10 mouse cellular contexts compared by ENCODE assay signal in genomic region chr3:121242941-121243340, GRCm38 (mm10). TPM values are rescaled to one million over a fixed set of nuclear protein-coding genes. Genes with fewer than 3 reads are reported as not detected.
DNase-seq lines count a peak whose midpoint lies in the region; ATAC-seq and TF ChIP-seq lines count a peak whose summit lies in the region.
"Had no signal": no experiment of that assay in that cellular context is flagged by ENCODE, and none has a peak within 500 bp of the region (broad histone marks: within the 10 kb centered on the region; RNA-seq: fewer than 3 reads in every experiment).

No protein-coding gene starts in this region.

- 86% methylated on average over 4 of the region's 4 CpGs for WGBS in forebrain, embryonic 10.5 days
- WGBS in forebrain, postnatal 0 days, result 87% methylated on average over 4 of the region's 4 CpGs
- WGBS in liver, embryonic 16.5 days (ENCODE audit: insufficient replicate concordance), result 13% methylated on average over 4 of the region's 4 CpGs
- WGBS in lung, postnatal 0 days, result 75% methylated on average over 4 of the region's 4 CpGs

- H3K4me1 ChIP-seq in forebrain, embryonic 10.5 days, result peaks cover 42% of the 10 kb centered on the region
- H3K4me1 ChIP-seq in forebrain, postnatal 0 days (ENCODE audit: insufficient read depth), result peaks cover 4% of the 10 kb centered on the region; the same call in 1 of the 2 replicates
- peaks cover 7% of the 10 kb centered on the region for H3K4me1 ChIP-seq in liver, embryonic 16.5 days (ENCODE audit: control insufficient read depth, low read depth, low read length)
- H3K4me1 ChIP-seq in lung, postnatal 0 days (ENCODE audit: insufficient read depth, low read depth, low read length), result no peaks in the 10 kb centered on the region

- no peak for DNase-seq in forebrain, embryonic 10.5 days (ENCODE audit: extremely low spot score, low spot score)
- DNase-seq in forebrain, postnatal 0 days, result no peak
- peak; percentile 19 to 39 for DNase-seq in thymus, postnatal 10 days (ENCODE audit: low spot score in 2 of 2)
- DNase-seq in thymus, postnatal 36 days, result no peak
- DNase-seq in testis, postnatal 14 days (ENCODE audit: low spot score), result no peak
- DNase-seq in heart, postnatal 25 days (ENCODE audit: low spot score), result no peak
- DNase-seq in lung, postnatal 0 days (ENCODE audit: low spot score), result no peak

- H3K4me3 ChIP-seq in forebrain, embryonic 10.5 days, result no peak overlapping the region
- no peak overlapping the region for H3K4me3 ChIP-seq in forebrain, postnatal 0 days (ENCODE audit: low read depth, low read length)
- H3K4me3 ChIP-seq in liver, embryonic 16.5 days (ENCODE audit: low read depth, low read length), result no peak overlapping the region
- H3K4me3 ChIP-seq in lung, postnatal 0 days (ENCODE audit: low read depth, low read length), result no peak overlapping the region
- H3K4me3 ChIP-seq: heart, embryonic 10.5 days; midbrain, embryonic 13.5 days had no signal

- no peaks in the 10 kb centered on the region for H3K36me3 ChIP-seq in forebrain, embryonic 10.5 days (replicated peaks)
- H3K36me3 ChIP-seq in forebrain, postnatal 0 days (ENCODE audit: insufficient read depth), result no peaks in the 10 kb centered on the region
- no peaks in the 10 kb centered on the region for H3K36me3 ChIP-seq in liver, embryonic 16.5 days (ENCODE audit: control insufficient read depth, insufficient read depth)
- H3K36me3 ChIP-seq in lung, postnatal 0 days (ENCODE audit: insufficient read depth, low read length), result no peaks in the 10 kb centered on the region
- H3K36me3 ChIP-seq: heart, embryonic 10.5 days; midbrain, embryonic 13.5 days had no signal

- H3K9ac ChIP-seq in forebrain, postnatal 0 days, result no peak overlapping the region
- no peak overlapping the region for H3K9ac ChIP-seq in liver, embryonic 16.5 days (ENCODE audit: low read depth, low read length)
- H3K9ac ChIP-seq in lung, postnatal 0 days (replicated peaks; ENCODE audit: low read depth), result no peak overlapping the region
- H3K9ac ChIP-seq: midbrain, embryonic 13.5 days had no signal

- no peak for TF ChIP-seq CTCF in forebrain, postnatal 0 days (IDR thresholded peaks at IDR 0.05; ENCODE audit: low read depth)
- TF ChIP-seq CTCF in lung, postnatal 0 days (IDR thresholded peaks at IDR 0.05), result no peak

- 0 out of 2 replicates have a peak overlapping the region, but pooled peaks have one; percentile 22 for H3K27ac ChIP-seq in forebrain, embryonic 10.5 days
- H3K27ac ChIP-seq in forebrain, postnatal 0 days (ENCODE audit: low read depth, low read length), result no peak overlapping the region
- no peak overlapping the region for H3K27ac ChIP-seq in liver, embryonic 16.5 days (ENCODE audit: low read length)
- H3K27ac ChIP-seq in lung, postnatal 0 days (ENCODE audit: low read length), result no peak overlapping the region
- H3K27ac ChIP-seq: midbrain, embryonic 13.5 days had no signal

- no peaks in the 10 kb centered on the region for H3K9me3 ChIP-seq in forebrain, embryonic 10.5 days
- H3K9me3 ChIP-seq in forebrain, postnatal 0 days (ENCODE audit: low read length), result no peaks in the 10 kb centered on the region
- H3K9me3 ChIP-seq in liver, embryonic 16.5 days (replicated peaks; ENCODE audit: control insufficient read depth, low read length), result no peaks in the 10 kb centered on the region
- no peaks in the 10 kb centered on the region for H3K9me3 ChIP-seq in lung, postnatal 0 days (ENCODE audit: low read length)
- H3K9me3 ChIP-seq: heart, embryonic 10.5 days; midbrain, embryonic 13.5 days had no signal

- no peaks in the 10 kb centered on the region for H3K27me3 ChIP-seq in forebrain, embryonic 10.5 days (ENCODE audit: poor library complexity, severe bottlenecking)
- H3K27me3 ChIP-seq in forebrain, postnatal 0 days (ENCODE audit: insufficient read depth, low read length), result no peaks in the 10 kb centered on the region
- no peaks in the 10 kb centered on the region for H3K27me3 ChIP-seq in liver, embryonic 16.5 days (ENCODE audit: control insufficient read depth, insufficient read depth, low read depth, low read length)
- no peaks in the 10 kb centered on the region for H3K27me3 ChIP-seq in lung, postnatal 0 days (replicated peaks; ENCODE audit: insufficient read depth, low read length)
- H3K27me3 ChIP-seq: midbrain, embryonic 13.5 days had no signal

- no peak for ATAC-seq in forebrain, postnatal 0 days
- ATAC-seq in liver, embryonic 16.5 days (ENCODE audit: low read depth), result peak; percentile 47
- ATAC-seq in lung, postnatal 0 days, result no peak
- ATAC-seq: midbrain, embryonic 13.5 days had no signal

- TF ChIP-seq EP300 in lung, postnatal 0 days (IDR thresholded peaks at IDR 0.05), result no peak

- intact Hi-C loops in heart, postnatal 25 days (cut with DNase I), result no loop called here

- no peak overlapping the region for H3K4me2 ChIP-seq in forebrain, postnatal 0 days (ENCODE audit: low read depth)
- no peak overlapping the region for H3K4me2 ChIP-seq in liver, embryonic 16.5 days (ENCODE audit: low read depth, low read length)
- no peak overlapping the region for H3K4me2 ChIP-seq in lung, postnatal 0 days (replicated peaks; ENCODE audit: low read depth, low read length)
- H3K4me2 ChIP-seq: midbrain, embryonic 13.5 days had no signal

RNA-seq across cellular contexts. Expression of gene Tmem56, which starts 40.0 kb away (rescaled TPM):
- 1.4 and 1.6 TPM in 2 replicates for polyA plus RNA-seq in forebrain, embryonic 10.5 days (2016; fragmentation: Nextera tagmentation; extraction: Ambion mirVana)
- 14.2 and 15.5 TPM in 2 replicates for total RNA-seq in forebrain, postnatal 0 days (2014; rRNA removed)
- polyA plus RNA-seq in forebrain, postnatal 0 days (2015; fragmentation: Nextera tagmentation; extraction: Ambion mirVana), result 2.7 and 3.9 TPM in 2 replicates
- 12.8 and 15.2 TPM in 2 replicates for polyA plus RNA-seq in liver, embryonic 16.5 days (2015; fragmentation: Nextera tagmentation; extraction: Ambion mirVana)
- total RNA-seq in heart, postnatal 25 days (2021), result 1 to 10 TPM in 1 of 2 experiments, under 1 TPM in 1; 0.57 to 1.4 TPM
- 1.5 and 2.1 TPM in 2 replicates for polyA plus RNA-seq in lung, postnatal 0 days (2015; fragmentation: Nextera tagmentation; extraction: Ambion mirVana)

RNA-seq across cellular contexts. Expression of gene Alg14, which starts 48.6 kb away (rescaled TPM):
- 30.9 and 34.0 TPM in 2 replicates for polyA plus RNA-seq in forebrain, embryonic 10.5 days (2016; fragmentation: Nextera tagmentation; extraction: Ambion mirVana)
- total RNA-seq in forebrain, postnatal 0 days (2014; rRNA removed), result 20.8 and 28.2 TPM in 2 replicates
- polyA plus RNA-seq in forebrain, postnatal 0 days (2015; fragmentation: Nextera tagmentation; extraction: Ambion mirVana), result 29.6 and 31.6 TPM in 2 replicates
- 15.0 and 16.6 TPM in 2 replicates for polyA plus RNA-seq in liver, embryonic 16.5 days (2015; fragmentation: Nextera tagmentation; extraction: Ambion mirVana)
- total RNA-seq in heart, postnatal 25 days (2021), result 10 to 100 TPM in 1 of 2 experiments, 1 to 10 TPM in 1; 9.9 to 15.9 TPM
- 33.4 and 36.6 TPM in 2 replicates for polyA plus RNA-seq in lung, postnatal 0 days (2015; fragmentation: Nextera tagmentation; extraction: Ambion mirVana)

Comparison
In these comparisons a context has a peak if more than half of its experiments do, and no peak if none do; other contexts are left out.
1. DNase-seq: peak in thymus, postnatal 10 days (2 of 2); none in forebrain, embryonic 10.5 days (single experiment), forebrain, postnatal 0 days (single experiment), thymus, postnatal 36 days (0 of 2), testis, postnatal 14 days (single experiment), heart, postnatal 25 days (single experiment) and lung, postnatal 0 days (single experiment).